Comparison of ENCODE assay signal across 11 mouse cellular contexts in the genomic region with DNA sequence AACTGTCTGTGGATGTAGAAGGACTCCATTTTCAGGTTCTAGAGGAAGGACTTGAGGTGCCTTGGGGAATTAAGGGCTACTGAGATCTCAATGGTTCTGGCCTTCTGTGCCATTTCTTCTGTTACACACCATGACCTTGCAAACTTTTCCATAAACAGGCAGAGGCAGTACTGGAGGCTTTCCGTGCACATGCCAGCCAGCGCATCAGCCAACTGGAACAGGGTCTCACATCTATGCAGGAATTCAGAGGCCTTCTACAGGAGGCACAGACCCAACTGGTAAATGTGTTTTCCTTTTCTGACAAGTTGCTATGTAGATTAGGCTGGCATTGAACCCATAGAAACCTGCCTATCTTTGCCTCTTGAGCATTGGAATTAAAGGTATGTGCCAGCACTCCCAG.
"Had no signal": no experiment of that assay in that cellular context is flagged by ENCODE, and none has a peak within 500 bp of the region (broad histone marks: within the 10 kb centered on the region; RNA-seq: fewer than 3 reads in every experiment).

No protein-coding gene starts in this region.

- H3K4me2 ChIP-seq: liver, embryonic 13.5 days; midbrain, embryonic 11.5 days had no signal

- H3K4me1 ChIP-seq: liver, embryonic 13.5 days had no signal

- H3K9ac ChIP-seq: liver, embryonic 13.5 days had no signal

- H3K9me3 ChIP-seq: liver, embryonic 13.5 days had no signal

- H3K27ac ChIP-seq: left cerebral cortex, adult 2 months; liver, embryonic 13.5 days had no signal

- DNase-seq: kidney, postnatal 10 days; layer of hippocampus, postnatal 36 days; liver, embryonic 13.5 days; lung, adult 2 months; lung, postnatal 14 days; lung, postnatal 4 days; midbrain, embryonic 14.5 days; thymus, adult 18-20 months; thymus, postnatal 36 days had no signal

- H3K27me3 ChIP-seq: liver, embryonic 13.5 days had no signal

- H3K4me3 ChIP-seq: left cerebral cortex, adult 2 months; liver, embryonic 13.5 days had no signal
